Comparison of ENCODE assay signal across 7 mouse cellular contexts in genomic region chr7:118993597-118994230, GRCm38 (mm10). TPM values are rescaled to one million over a fixed set of nuclear protein-coding genes. Genes with fewer than 3 reads are reported as not detected.
DNase-seq lines count a peak whose midpoint lies in the region; ATAC-seq lines count a peak whose summit lies in the region.

No protein-coding gene starts in this region.

- DNase-seq in neural tube, embryonic 11.5 days (ENCODE audit: low spot score) = peak; percentile 47
- DNase-seq in neural tube, embryonic 10.5 days (ENCODE audit: extremely low spot score, low spot score) = no peak
- peak; percentile 48 for DNase-seq in embryo, embryonic 11 days
- DNase-seq in liver, embryonic 13.5 days = no peak
- DNase-seq in urinary bladder, adult 18-20 months (ENCODE audit: low spot score in 2 of 2) = no peak
- DNase-seq in spleen, adult 12 weeks (ENCODE audit: low spot score) = no peak

- H3K9me3 ChIP-seq in neural tube, embryonic 11.5 days (ENCODE audit: control insufficient read depth, low read length) = no peaks in the 10 kb centered on the region
- no peaks in the 10 kb centered on the region for H3K9me3 ChIP-seq in heart, embryonic 12.5 days (replicated peaks)
- no peaks in the 10 kb centered on the region for H3K9me3 ChIP-seq in liver, embryonic 13.5 days (replicated peaks)

- H3K4me1 ChIP-seq in neural tube, embryonic 11.5 days (ENCODE audit: control insufficient read depth, insufficient read depth, low read length) = peaks cover 33% of the 10 kb centered on the region
- peaks cover 50% of the 10 kb centered on the region for H3K4me1 ChIP-seq in heart, embryonic 12.5 days (replicated peaks)
- peaks cover 18% of the 10 kb centered on the region for H3K4me1 ChIP-seq in liver, embryonic 13.5 days (replicated peaks)

- peak overlapping the region; percentile 67; the same call in 1 of the 2 replicates for H3K27ac ChIP-seq in neural tube, embryonic 11.5 days (ENCODE audit: low read depth, low read length)
- H3K27ac ChIP-seq in heart, embryonic 12.5 days (ENCODE audit: poor library complexity, severe bottlenecking) = no peak overlapping the region
- no peak overlapping the region for H3K27ac ChIP-seq in liver, embryonic 13.5 days

- ATAC-seq in neural tube, embryonic 11.5 days (ENCODE audit: insufficient read depth, low FRiP score, low TSS enrichment) = peak; percentile 13; the same call in 1 of the 2 replicates
- no peak for ATAC-seq in heart, embryonic 12.5 days (ENCODE audit: insufficient number of reproducible peaks, low FRiP score)
- ATAC-seq in liver, embryonic 13.5 days (ENCODE audit: low read depth) = no peak

- under 1% methylated on average over 26 of the region's 26 CpGs for WGBS in neural tube, embryonic 11.5 days
- WGBS in heart, embryonic 12.5 days = 3% methylated on average over 26 of the region's 26 CpGs
- 2% methylated on average over 26 of the region's 26 CpGs for WGBS in liver, embryonic 13.5 days (ENCODE audit: insufficient replicate concordance)

- peak overlapping the region; percentile 67 for H3K4me3 ChIP-seq in neural tube, embryonic 11.5 days (ENCODE audit: low read depth, low read length)
- H3K4me3 ChIP-seq in heart, embryonic 12.5 days = peak overlapping the region; percentile 63
- H3K4me3 ChIP-seq in liver, embryonic 13.5 days (replicated peaks) = peak overlapping the region; percentile 54

- peak overlapping the region; percentile 73 for H3K4me2 ChIP-seq in neural tube, embryonic 11.5 days (ENCODE audit: low read depth)
- H3K4me2 ChIP-seq in heart, embryonic 12.5 days = peak overlapping the region; percentile 94
- H3K4me2 ChIP-seq in liver, embryonic 13.5 days = peak overlapping the region; percentile 66

- no peaks in the 10 kb centered on the region for H3K36me3 ChIP-seq in neural tube, embryonic 11.5 days (ENCODE audit: control insufficient read depth, insufficient read depth, low read length)
- no peaks in the 10 kb centered on the region for H3K36me3 ChIP-seq in heart, embryonic 12.5 days
- no peaks in the 10 kb centered on the region for H3K36me3 ChIP-seq in liver, embryonic 13.5 days

- peak overlapping the region; percentile 77 for H3K9ac ChIP-seq in neural tube, embryonic 11.5 days (ENCODE audit: low read length)
- peak overlapping the region; percentile 81 for H3K9ac ChIP-seq in heart, embryonic 12.5 days
- peak overlapping the region; percentile 39 for H3K9ac ChIP-seq in liver, embryonic 13.5 days

- H3K27me3 ChIP-seq in neural tube, embryonic 11.5 days (ENCODE audit: control insufficient read depth, insufficient read depth, low read length) = no peaks in the 10 kb centered on the region
- H3K27me3 ChIP-seq in heart, embryonic 12.5 days (replicated peaks) = peaks cover 14% of the 10 kb centered on the region; the same call in 1 of the 2 replicates
- H3K27me3 ChIP-seq in liver, embryonic 13.5 days = peaks cover 41% of the 10 kb centered on the region

RNA-seq across cellular contexts. Expression of gene Gprc5b, which starts 1.3 kb away (rescaled TPM):
- polyA plus RNA-seq in neural tube, embryonic 11.5 days (2014; fragmentation: Nextera tagmentation; extraction: Ambion mirVana) = 17.8 and 19.6 TPM in 2 replicates
- 3.3 and 3.6 TPM in 2 replicates for polyA plus RNA-seq in heart, embryonic 12.5 days (2016; fragmentation: Nextera tagmentation; extraction: Ambion mirVana)
- polyA plus RNA-seq in liver, embryonic 13.5 days (2015; fragmentation: Nextera tagmentation; extraction: Ambion mirVana) = 0.20 and 0.37 TPM in 2 replicates

Comparison
In these comparisons a context has a peak if more than half of its experiments do, and no peak if none do; other contexts are left out.
1. DNase-seq: peak in neural tube, embryonic 11.5 days (single experiment) and embryo, embryonic 11 days (single experiment); none in neural tube, embryonic 10.5 days (single experiment), liver, embryonic 13.5 days (single experiment), urinary bladder, adult 18-20 months (0 of 2) and spleen, adult 12 weeks (single experiment).
2. Peak in every context shown above with its lines, with median percentiles within 50 percentile points of each other: H3K4me2 ChIP-seq, H3K4me3 ChIP-seq and H3K9ac ChIP-seq.